Mouse (Mus musculus): ENCODE data around the gene Krt42. TPM values are rescaled to one million over a fixed set of nuclear protein-coding genes. Genes with fewer than 3 reads are reported as not detected.

Gene Krt42
- polyA plus RNA-seq, 1 experiment from 2014 or later, result not detected

DNA sequence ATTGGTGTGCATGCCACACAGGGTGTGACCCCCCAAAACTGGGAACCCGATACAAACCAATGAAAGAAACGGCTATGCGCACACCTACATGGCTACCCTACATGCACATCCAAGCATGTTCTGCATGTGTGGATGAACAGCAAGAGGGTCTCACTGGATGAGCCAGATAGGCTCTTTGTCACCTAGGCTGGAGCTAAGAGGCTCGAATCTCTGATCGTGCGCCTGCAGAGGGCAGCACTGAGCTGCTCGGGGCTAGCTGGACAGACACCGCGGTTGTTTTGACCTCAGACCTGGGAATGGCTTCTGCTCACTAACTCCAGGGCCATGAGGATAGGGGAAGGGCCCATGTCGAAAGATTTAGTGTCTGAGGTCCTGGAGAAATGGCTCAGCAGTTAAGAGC is 12.9 kb upstream of the Krt42 start:
- Histone ChIP-seq H3K27me3 (ENCODE audit: insufficient read depth, low read length) (no peaks in the 10 kb centered on the region), H3K27ac (ENCODE audit: low read depth) (no peak overlapping the region), H3K4me1 (ENCODE audit: insufficient read depth) (no peaks in the 10 kb centered on the region), H3K9ac (replicated peaks) (no peak overlapping the region), H3K9me3 (ENCODE audit: low read length) (no peaks in the 10 kb centered on the region), H3K36me3 (replicated peaks; ENCODE audit: insufficient read depth, low read length) (no peaks in the 10 kb centered on the region), H3K4me2 (ENCODE audit: low read depth, low read length) (no peak overlapping the region), H3K4me3 (ENCODE audit: low read depth, low read length) (no peak overlapping the region)
- ATAC-seq, result peak; percentile 56; the same call in 1 of the 2 replicates
- WGBS (ENCODE audit: insufficient replicate concordance), result 20% methylated on average over 10 of the region's 10 CpGs
- TF ChIP-seq CTCF (IDR thresholded peaks at IDR 0.05; ENCODE audit: low read depth) (peak; percentile 91), EP300 (IDR thresholded peaks at IDR 0.05; ENCODE audit: low read depth) (no peak)
- DNase-seq, result peak; percentile 86

DNA sequence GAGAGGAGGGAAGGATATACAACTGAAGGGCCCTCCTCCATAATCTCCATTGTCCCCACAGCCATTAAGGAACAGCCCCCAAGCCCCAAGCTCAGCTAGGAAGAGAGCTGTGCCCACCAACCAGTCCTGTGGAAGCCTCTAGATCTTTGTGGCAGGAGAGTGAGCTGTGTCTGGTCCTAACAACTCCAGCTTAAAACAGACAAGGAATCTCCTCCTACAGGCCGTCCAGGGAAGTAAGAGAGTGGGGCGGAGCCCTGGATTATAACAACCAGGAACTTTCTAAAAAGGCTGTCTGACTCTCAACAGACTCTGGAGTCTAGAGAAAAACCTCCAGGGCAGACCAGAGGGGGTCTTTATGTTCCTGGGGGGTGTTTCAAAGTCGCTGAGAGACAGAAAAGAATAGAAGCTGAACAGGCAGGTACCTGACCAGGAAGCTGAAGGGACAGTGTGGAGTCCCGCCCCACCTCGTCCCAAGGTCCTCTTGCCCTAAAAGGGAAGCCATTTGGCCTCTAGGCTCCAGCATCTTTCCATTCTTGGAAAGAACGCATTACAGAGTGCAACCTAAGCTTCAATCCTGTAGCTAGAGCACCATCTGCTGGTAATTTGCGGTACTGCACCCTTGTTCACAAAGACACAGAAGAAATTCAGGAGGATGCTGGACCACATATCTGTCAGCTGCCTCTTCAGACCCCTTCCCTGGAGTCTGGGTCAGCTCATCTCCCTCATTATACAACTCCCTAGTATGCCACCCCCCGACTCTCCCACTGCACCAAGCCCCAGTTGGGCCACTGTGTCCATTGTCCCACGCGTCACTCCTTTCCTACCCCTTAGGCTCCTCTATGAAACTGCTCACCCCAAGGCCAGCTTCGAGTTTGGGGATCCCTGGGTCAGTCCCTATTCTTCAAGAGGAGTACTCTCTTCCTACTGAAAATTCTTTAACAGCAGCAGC is 12.2 kb upstream of the Krt42 start:
- no peak overlapping the region for H3K27ac ChIP-seq (ENCODE audit: low read depth)
- peak; percentile 87 for DNase-seq
- TF ChIP-seq EP300 (IDR thresholded peaks at IDR 0.05; ENCODE audit: low read depth) (no peak), CTCF (IDR thresholded peaks at IDR 0.05; ENCODE audit: low read depth) (peak; percentile 98)
- WGBS (ENCODE audit: insufficient replicate concordance), result 21% methylated on average over 11 of the region's 11 CpGs
- no peak overlapping the region for H3K4me2 ChIP-seq (ENCODE audit: low read depth, low read length)
- H3K4me3 ChIP-seq (ENCODE audit: low read depth, low read length), result no peak overlapping the region
- H3K4me1 ChIP-seq (ENCODE audit: insufficient read depth), result no peaks in the 10 kb centered on the region
- ATAC-seq, result peak; percentile 56; the same call in 1 of the 2 replicates
- no peaks in the 10 kb centered on the region for H3K36me3 ChIP-seq (replicated peaks; ENCODE audit: insufficient read depth, low read length)
- no peak overlapping the region for H3K9ac ChIP-seq (replicated peaks)
- H3K27me3 ChIP-seq (ENCODE audit: insufficient read depth, low read length), result no peaks in the 10 kb centered on the region
- no peaks in the 10 kb centered on the region for H3K9me3 ChIP-seq (ENCODE audit: low read length)

DNA sequence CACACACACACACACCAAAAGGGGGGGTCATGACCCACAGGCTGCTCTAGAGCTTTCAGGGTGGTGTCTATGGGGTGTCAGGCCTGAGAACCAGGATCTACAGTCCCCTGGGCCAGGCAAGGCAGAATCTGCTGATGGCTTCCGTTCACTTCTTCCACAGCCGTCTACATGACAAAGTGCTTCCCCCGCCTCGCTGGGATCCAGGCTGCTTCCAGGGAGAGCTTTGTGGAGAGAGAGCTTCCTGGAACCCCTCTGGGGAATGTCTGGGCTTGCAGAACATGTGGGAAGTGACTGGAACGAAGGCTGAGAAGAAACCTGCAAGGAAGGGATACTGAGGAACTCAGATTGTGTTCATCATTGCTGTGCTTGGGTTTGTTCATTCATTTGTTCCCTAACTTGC is 9.1 kb upstream of the Krt42 start:
- Histone ChIP-seq H3K9ac (replicated peaks) (no peak overlapping the region), H3K27ac (ENCODE audit: low read depth) (no peak overlapping the region), H3K4me3 (ENCODE audit: low read depth, low read length) (no peak overlapping the region), H3K27me3 (ENCODE audit: insufficient read depth, low read length) (no peaks in the 10 kb centered on the region), H3K36me3 (replicated peaks; ENCODE audit: insufficient read depth, low read length) (no peaks in the 10 kb centered on the region), H3K4me1 (ENCODE audit: insufficient read depth) (no peaks in the 10 kb centered on the region), H3K9me3 (ENCODE audit: low read length) (no peaks in the 10 kb centered on the region), H3K4me2 (ENCODE audit: low read depth, low read length) (no peak overlapping the region)
- TF ChIP-seq EP300 (IDR thresholded peaks at IDR 0.05; ENCODE audit: low read depth), result no peak
- 55% methylated on average over 5 of the region's 5 CpGs for WGBS (ENCODE audit: insufficient replicate concordance)
- ATAC-seq (no peak), DNase-seq (no peak)

DNA sequence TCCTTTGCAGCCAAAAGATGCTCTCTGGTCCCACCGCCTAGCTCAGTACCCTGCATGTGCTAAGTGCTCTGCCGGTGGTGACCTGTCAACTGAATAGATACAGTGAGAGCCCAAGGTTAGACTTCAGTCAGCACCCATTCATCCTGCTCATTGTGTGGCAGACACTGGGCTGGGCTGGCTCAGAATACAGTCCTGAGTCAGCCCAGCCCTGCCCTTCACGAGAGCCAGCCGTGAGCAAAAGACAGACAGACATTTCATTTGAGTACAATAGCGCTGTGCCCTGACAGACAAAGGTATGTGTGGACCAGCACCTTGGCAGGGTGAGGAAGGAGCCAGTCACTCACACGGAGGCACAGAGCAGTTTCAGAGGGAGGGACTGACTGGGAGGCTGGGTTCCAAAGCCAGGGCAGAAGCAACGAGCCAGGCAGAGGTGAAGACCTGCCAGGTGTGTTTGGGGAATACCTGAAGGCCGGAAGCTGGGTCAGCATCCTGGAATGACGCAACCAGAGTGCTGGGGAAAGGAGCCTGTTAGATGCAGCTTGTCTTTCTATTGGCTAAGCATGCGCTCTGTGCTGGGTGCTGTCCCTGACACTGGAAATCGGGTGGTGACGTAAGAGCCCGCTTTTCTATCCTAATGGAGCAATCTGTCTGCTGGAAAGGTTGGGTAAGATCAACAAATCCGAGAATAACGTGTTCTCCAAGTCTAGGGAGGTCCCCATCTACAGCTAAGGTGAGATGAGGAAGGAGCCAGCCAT is 8.2 kb upstream of the Krt42 start:
- Histone ChIP-seq H3K27me3 (ENCODE audit: insufficient read depth, low read length) (no peaks in the 10 kb centered on the region), H3K36me3 (replicated peaks; ENCODE audit: insufficient read depth, low read length) (no peaks in the 10 kb centered on the region), H3K9me3 (ENCODE audit: low read length) (no peaks in the 10 kb centered on the region), H3K4me1 (ENCODE audit: insufficient read depth) (no peaks in the 10 kb centered on the region), H3K4me2 (ENCODE audit: low read depth, low read length) (no peak overlapping the region), H3K9ac (replicated peaks) (no peak overlapping the region), H3K4me3 (ENCODE audit: low read depth, low read length) (no peak overlapping the region), H3K27ac (ENCODE audit: low read depth) (no peak overlapping the region)
- ATAC-seq (no peak), DNase-seq (no peak)
- 48% methylated on average over 15 of the region's 15 CpGs for WGBS (ENCODE audit: insufficient replicate concordance)
- no peak for TF ChIP-seq EP300 (IDR thresholded peaks at IDR 0.05; ENCODE audit: low read depth)
- TF ChIP-seq CTCF (IDR thresholded peaks at IDR 0.05; ENCODE audit: low read depth), result no peak

DNA sequence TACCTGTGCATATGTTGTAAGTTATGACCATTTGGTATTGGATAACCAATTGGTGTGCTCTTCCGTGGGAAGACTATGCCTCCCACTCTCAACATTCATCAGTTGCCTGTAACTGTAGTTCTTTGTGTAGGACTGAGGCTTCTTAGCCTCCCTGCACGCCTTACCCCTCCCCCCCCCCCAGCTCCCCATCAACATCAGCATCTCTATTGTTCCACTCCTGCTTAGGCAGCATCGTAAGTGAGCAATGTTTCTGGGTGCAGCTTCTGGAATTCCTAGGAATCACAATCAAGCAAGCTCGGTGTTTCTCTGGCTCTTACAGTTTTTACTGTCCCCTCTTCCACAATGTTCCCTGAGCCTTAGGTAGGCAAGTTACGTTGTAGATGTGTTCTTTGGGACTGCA is 5.8 kb upstream of the Krt42 start:
- DNase-seq (no peak), ATAC-seq (no peak)
- Histone ChIP-seq H3K27ac (ENCODE audit: low read depth) (no peak overlapping the region), H3K36me3 (replicated peaks; ENCODE audit: insufficient read depth, low read length) (no peaks in the 10 kb centered on the region), H3K4me1 (ENCODE audit: insufficient read depth) (no peaks in the 10 kb centered on the region), H3K4me3 (ENCODE audit: low read depth, low read length) (no peak overlapping the region), H3K27me3 (ENCODE audit: insufficient read depth, low read length) (no peaks in the 10 kb centered on the region), H3K9ac (replicated peaks) (no peak overlapping the region), H3K9me3 (ENCODE audit: low read length) (no peaks in the 10 kb centered on the region), H3K4me2 (ENCODE audit: low read depth, low read length) (no peak overlapping the region)
- TF ChIP-seq EP300 (IDR thresholded peaks at IDR 0.05; ENCODE audit: low read depth) (no peak), CTCF (IDR thresholded peaks at IDR 0.05; ENCODE audit: low read depth) (no peak)
- 67% methylated on average over 4 of the region's 5 CpGs for WGBS (ENCODE audit: insufficient replicate concordance)

DNA sequence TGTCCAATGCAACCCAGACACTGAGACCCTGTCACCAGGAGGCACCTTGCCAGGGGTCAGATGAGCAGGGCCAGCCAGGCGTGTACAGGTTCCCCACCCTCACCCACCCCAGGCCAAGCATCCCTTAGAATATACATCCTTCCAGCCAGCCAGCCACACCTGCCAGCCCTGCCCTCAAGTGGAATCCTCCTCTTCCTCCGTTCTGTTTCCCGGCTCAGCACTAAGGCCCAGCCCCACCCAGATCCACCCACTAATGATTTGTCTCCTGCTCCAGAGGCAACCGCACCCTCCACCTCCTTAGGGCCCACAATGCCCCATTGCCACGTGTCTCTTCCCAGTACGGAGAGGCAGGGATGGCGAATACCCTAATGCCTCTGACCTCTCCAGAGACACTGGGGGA is 5.0 kb upstream of the Krt42 start:
- TF ChIP-seq EP300 (IDR thresholded peaks at IDR 0.05; ENCODE audit: low read depth), result no peak
- TF ChIP-seq CTCF (IDR thresholded peaks at IDR 0.05; ENCODE audit: low read depth), result no peak
- no peaks in the 10 kb centered on the region for H3K9me3 ChIP-seq (ENCODE audit: low read length)
- DNase-seq (no peak), ATAC-seq (no peak)
- H3K36me3 ChIP-seq (replicated peaks; ENCODE audit: insufficient read depth, low read length), result no peaks in the 10 kb centered on the region
- H3K9ac ChIP-seq (replicated peaks), result no peak overlapping the region
- no peak overlapping the region for H3K4me2 ChIP-seq (ENCODE audit: low read depth, low read length)
- 74% methylated on average over 7 of the region's 7 CpGs for WGBS (ENCODE audit: insufficient replicate concordance)
- H3K27ac ChIP-seq (ENCODE audit: low read depth), result no peak overlapping the region
- no peaks in the 10 kb centered on the region for H3K27me3 ChIP-seq (ENCODE audit: insufficient read depth, low read length)
- no peak overlapping the region for H3K4me3 ChIP-seq (ENCODE audit: low read depth, low read length)
- no peaks in the 10 kb centered on the region for H3K4me1 ChIP-seq (ENCODE audit: insufficient read depth)
